ENCODE assay signal across 18 mouse cellular contexts in genomic region chr9:105658216-105658615, GRCm38 (mm10).
"Had no signal": no experiment of that assay in that cellular context is flagged by ENCODE, and none has a peak within 500 bp of the region (broad histone marks: within the 10 kb centered on the region; RNA-seq: fewer than 3 reads in every experiment).

No protein-coding gene starts in this region.

- H3K4me3 ChIP-seq: limb, embryonic 12.5 days; limb, embryonic 15.5 days; liver, embryonic 15.5 days; midbrain, embryonic 10.5 days; midbrain, embryonic 13.5 days; myocyte; neural tube, embryonic 13.5 days had no signal

- H3K4me1 ChIP-seq: limb, embryonic 12.5 days; limb, embryonic 15.5 days; liver, embryonic 15.5 days; midbrain, embryonic 10.5 days; midbrain, embryonic 13.5 days; neural tube, embryonic 13.5 days had no signal

- DNase-seq: kidney, adult 18-20 months; kidney, adult 9 months; kidney, postnatal 14 days; kidney, postnatal 4 days; left cerebral cortex, postnatal 4 days; lung, adult 18-20 months; lung, postnatal 14 days; lung, postnatal 4 days; retina, postnatal 1 day; right cerebral cortex, postnatal 25 days; thymus, postnatal 36 days had no signal
